Comparison of ENCODE assay signal across 10 mouse cellular contexts in genomic region chr5:119613413-119613812, GRCm38 (mm10). TPM values are rescaled to one million over a fixed set of nuclear protein-coding genes. Genes with fewer than 3 reads are reported as not detected.
DNase-seq lines count a peak whose midpoint lies in the region; ATAC-seq lines count a peak whose summit lies in the region.
"Had no signal": no experiment of that assay in that cellular context is flagged by ENCODE, and none has a peak within 500 bp of the region (broad histone marks: within the 10 kb centered on the region; RNA-seq: fewer than 3 reads in every experiment).

No protein-coding gene starts in this region.

- no peak for DNase-seq in heart, postnatal 25 days (ENCODE audit: low spot score)
- DNase-seq in right cerebral cortex, postnatal 14 days: peak; percentile 7
- DNase-seq in right cerebral cortex, postnatal 36 days (ENCODE audit: low spot score in 2 of 2): no peak
- DNase-seq in forebrain, embryonic 14.5 days (ENCODE audit: low spot score): peak; percentile 64
- no peak for DNase-seq in layer of hippocampus, adult 9-11 months

- H3K27me3 ChIP-seq in heart, embryonic 16.5 days (ENCODE audit: control insufficient read depth, insufficient read depth, low read length): peaks cover 8% of the 10 kb centered on the region; the same call in 1 of the 2 replicates
- H3K27me3 ChIP-seq in forebrain, embryonic 14.5 days (replicated peaks; ENCODE audit: control insufficient read depth, insufficient read depth, low read length): no peaks in the 10 kb centered on the region
- H3K27me3 ChIP-seq in neural tube, embryonic 14.5 days (ENCODE audit: control insufficient read depth, insufficient read depth, low read length): no peaks in the 10 kb centered on the region

- no peaks in the 10 kb centered on the region for H3K36me3 ChIP-seq in heart, embryonic 16.5 days (ENCODE audit: control insufficient read depth, insufficient read depth)
- H3K36me3 ChIP-seq in forebrain, embryonic 14.5 days (ENCODE audit: control insufficient read depth, insufficient read depth, low read length): no peaks in the 10 kb centered on the region
- no peaks in the 10 kb centered on the region for H3K36me3 ChIP-seq in neural tube, embryonic 14.5 days (ENCODE audit: control insufficient read depth, insufficient read depth, low read length)

- H3K4me3 ChIP-seq in heart, embryonic 16.5 days (ENCODE audit: low read length): no peak overlapping the region
- no peak overlapping the region for H3K4me3 ChIP-seq in forebrain, embryonic 14.5 days (ENCODE audit: low read depth, low read length)
- H3K4me3 ChIP-seq in neural tube, embryonic 14.5 days (ENCODE audit: low read depth, low read length): no peak overlapping the region
- H3K4me3 ChIP-seq: layer of hippocampus, adult 2 months had no signal

- 0 out of 2 replicates have a peak, but pooled peaks have one; percentile 10 for ATAC-seq in heart, embryonic 16.5 days (replicated peaks; ENCODE audit: extremely low read depth, insufficient read depth, low FRiP score)
- peak; percentile 61 for ATAC-seq in forebrain, embryonic 14.5 days
- ATAC-seq in neural tube, embryonic 14.5 days (ENCODE audit: low read depth): peak; percentile 70; the same call in 1 of the 2 replicates
- ATAC-seq in granulocyte monocyte progenitor cell, adult 5-6 weeks (replicated peaks; ENCODE audit: poor library complexity, severe bottlenecking): no peak
- ATAC-seq: CD4-positive, CD25-positive, alpha-beta regulatory T cell, adult 4 months had no signal

- WGBS in heart, embryonic 16.5 days: 37% methylated on average over 6 of the region's 6 CpGs
- 7% methylated on average over 6 of the region's 6 CpGs for WGBS in forebrain, embryonic 14.5 days
- 16% methylated on average over 6 of the region's 6 CpGs for WGBS in neural tube, embryonic 14.5 days

- intact Hi-C loops in heart, postnatal 25 days (cut with DNase I): no loop called here

- no peak overlapping the region for H3K9ac ChIP-seq in heart, embryonic 16.5 days (ENCODE audit: low read length)
- H3K9ac ChIP-seq in forebrain, embryonic 14.5 days (ENCODE audit: low read length): no peak overlapping the region
- H3K9ac ChIP-seq in neural tube, embryonic 14.5 days (replicated peaks; ENCODE audit: low read depth, low read length): no peak overlapping the region

- H3K27ac ChIP-seq in heart, embryonic 16.5 days (ENCODE audit: low read length): no peak overlapping the region
- no peak overlapping the region for H3K27ac ChIP-seq in forebrain, embryonic 14.5 days (ENCODE audit: low read depth, low read length)
- no peak overlapping the region for H3K27ac ChIP-seq in neural tube, embryonic 14.5 days (ENCODE audit: low read depth, low read length)
- H3K27ac ChIP-seq: layer of hippocampus, adult 2 months had no signal

- H3K4me1 ChIP-seq in heart, embryonic 16.5 days (ENCODE audit: control insufficient read depth, insufficient read depth, low read length): peaks cover 4% of the 10 kb centered on the region; the same call in 1 of the 2 replicates
- H3K4me1 ChIP-seq in forebrain, embryonic 14.5 days (ENCODE audit: control insufficient read depth, insufficient read depth, low read length): no peaks in the 10 kb centered on the region
- H3K4me1 ChIP-seq in neural tube, embryonic 14.5 days (ENCODE audit: control insufficient read depth, insufficient read depth, low read length): no peaks in the 10 kb centered on the region

- H3K4me2 ChIP-seq in heart, embryonic 16.5 days (ENCODE audit: low read depth, low read length): no peak overlapping the region
- no peak overlapping the region for H3K4me2 ChIP-seq in forebrain, embryonic 14.5 days (ENCODE audit: low read length)
- no peak overlapping the region for H3K4me2 ChIP-seq in neural tube, embryonic 14.5 days (ENCODE audit: low read depth, low read length)

- no peaks in the 10 kb centered on the region for H3K9me3 ChIP-seq in heart, embryonic 16.5 days (replicated peaks; ENCODE audit: control insufficient read depth, low read length)
- no peaks in the 10 kb centered on the region for H3K9me3 ChIP-seq in forebrain, embryonic 14.5 days (replicated peaks; ENCODE audit: control insufficient read depth, low read length)
- no peaks in the 10 kb centered on the region for H3K9me3 ChIP-seq in neural tube, embryonic 14.5 days (ENCODE audit: control insufficient read depth, low read length)

RNA-seq across cellular contexts. Expression of gene Tbx3, which starts 57.1 kb away (rescaled TPM):
- polyA plus RNA-seq in heart, embryonic 16.5 days (2015; fragmentation: Nextera tagmentation; extraction: Ambion mirVana): 7.4 and 10.6 TPM in 2 replicates
- 10 to 100 TPM in 1 of 2 experiments, 1 to 10 TPM in 1; 9.3 to 13.2 TPM for total RNA-seq in heart, postnatal 25 days (2021)
- 1.7 and 2.8 TPM in 2 replicates for polyA plus RNA-seq in forebrain, embryonic 14.5 days (2014; fragmentation: Nextera tagmentation; extraction: Ambion mirVana)
- polyA plus RNA-seq in neural tube, embryonic 14.5 days (2014; fragmentation: Nextera tagmentation; extraction: Ambion mirVana): 0.88 and 6.4 TPM in 2 replicates
- not detected in 2 replicates for total RNA-seq in granulocyte monocyte progenitor cell, adult 5-6 weeks (2014; fragmentation: Nextera tagmentation)
- total RNA-seq in granulocyte monocyte progenitor cell, adult 5-6 weeks (2017): not detected in 2 replicates

Comparison
In these comparisons a context has a peak if more than half of its experiments do, and no peak if none do; other contexts are left out.
1. DNase-seq: peak in right cerebral cortex, postnatal 14 days (single experiment) and forebrain, embryonic 14.5 days (single experiment); none in heart, postnatal 25 days (single experiment), right cerebral cortex, postnatal 36 days (0 of 2) and layer of hippocampus, adult 9-11 months (single experiment).